Mouse (Mus musculus): ENCODE results near the gene Rnh1. TPM values are rescaled to one million over a fixed set of nuclear protein-coding genes. Genes with fewer than 3 reads are reported as not detected.

Gene Rnh1
- polyA plus RNA-seq, 1 experiment from 2014 or later = 116 TPM

GRCm38 (mm10) chr7:141176173-141176572 lies 3.5 kb upstream of the Rnh1 start:
- no peak overlapping the region for H3K4me3 ChIP-seq (ENCODE audit: control insufficient read depth in 1 of 2, insufficient read depth in 1 of 2, low read depth in 1 of 2, low read length in 2 of 2)
- H3K36me3 ChIP-seq (ENCODE audit: control insufficient read depth, insufficient read depth, low read length) = no peaks in the 10 kb centered on the region
- peaks cover 5 to 6% of the 10 kb centered on the region in 2 experiments; a peak in 2 of 4 replicates for H3K4me1 ChIP-seq (ENCODE audit: control insufficient read depth in 2 of 2, insufficient read depth in 2 of 2, low read length in 2 of 2)
- ATAC-seq (ENCODE audit: insufficient number of reproducible peaks, insufficient read depth, low FRiP score, low read depth) = no peak
- no peaks in the 10 kb centered on the region for H3K9me3 ChIP-seq (ENCODE audit: control insufficient read depth, low read length)
- WGBS = 3% methylated on average over 8 of the region's 8 CpGs
- no peak overlapping the region for H3K4me2 ChIP-seq (ENCODE audit: low read length)
- H3K9ac ChIP-seq (ENCODE audit: low read length) = no peak overlapping the region
- H3K27me3 ChIP-seq (ENCODE audit: control insufficient read depth, insufficient read depth, low read length) = peaks cover 10% of the 10 kb centered on the region; the same call in 1 of the 2 replicates
- no peak overlapping the region for H3K27ac ChIP-seq (replicated peaks in 1 of 2; ENCODE audit: control insufficient read depth in 1 of 2, insufficient read depth in 1 of 2, low read depth in 2 of 2, low read length in 2 of 2)

GRCm38 (mm10) chr7:141175068-141175467 lies 2.4 kb upstream of the Rnh1 start:
- Histone ChIP-seq H3K36me3 (ENCODE audit: control insufficient read depth, insufficient read depth, low read length) (no peaks in the 10 kb centered on the region), H3K9ac (ENCODE audit: low read length) (no peak overlapping the region), H3K9me3 (ENCODE audit: control insufficient read depth, low read length) (no peaks in the 10 kb centered on the region), H3K4me1 (ENCODE audit: control insufficient read depth in 2 of 2, insufficient read depth in 2 of 2, low read length in 2 of 2) (peaks cover 5 to 6% of the 10 kb centered on the region in 2 experiments; a peak in 2 of 4 replicates), H3K4me2 (ENCODE audit: low read length) (no peak overlapping the region), H3K4me3 (ENCODE audit: control insufficient read depth in 1 of 2, insufficient read depth in 1 of 2, low read depth in 1 of 2, low read length in 2 of 2) (no peak overlapping the region), H3K27ac (replicated peaks in 1 of 2; ENCODE audit: control insufficient read depth in 1 of 2, insufficient read depth in 1 of 2, low read depth in 2 of 2, low read length in 2 of 2) (no peak overlapping the region), H3K27me3 (ENCODE audit: control insufficient read depth, insufficient read depth, low read length) (peaks cover 10% of the 10 kb centered on the region; the same call in 1 of the 2 replicates)
- WGBS = 80% methylated on average over 4 of the region's 4 CpGs
- no peak for ATAC-seq (ENCODE audit: insufficient number of reproducible peaks, insufficient read depth, low FRiP score, low read depth)

GRCm38 (mm10) chr7:141173323-141173850 lies 730 bp upstream of the Rnh1 start:
- peaks cover 10% of the 10 kb centered on the region; the same call in 1 of the 2 replicates for H3K27me3 ChIP-seq (ENCODE audit: control insufficient read depth, insufficient read depth, low read length)
- no peak for ATAC-seq (ENCODE audit: insufficient number of reproducible peaks, insufficient read depth, low FRiP score, low read depth)
- 92% methylated on average over 5 of the region's 5 CpGs for WGBS
- H3K27ac ChIP-seq (replicated peaks in 1 of 2; ENCODE audit: control insufficient read depth in 1 of 2, insufficient read depth in 1 of 2, low read depth in 2 of 2, low read length in 2 of 2) = peak overlapping the region; percentile 96 to 99; a peak in 1 of 4 replicates
- peak overlapping the region; percentile 72 for H3K9ac ChIP-seq (ENCODE audit: low read length)
- no peaks in the 10 kb centered on the region for H3K9me3 ChIP-seq (ENCODE audit: control insufficient read depth, low read length)
- peaks cover 6 to 11% of the 10 kb centered on the region in 2 experiments; a peak in 3 of 4 replicates for H3K4me1 ChIP-seq (ENCODE audit: control insufficient read depth in 2 of 2, insufficient read depth in 2 of 2, low read length in 2 of 2)
- H3K36me3 ChIP-seq (ENCODE audit: control insufficient read depth, insufficient read depth, low read length) = no peaks in the 10 kb centered on the region
- H3K4me3 ChIP-seq (ENCODE audit: control insufficient read depth in 1 of 2, insufficient read depth in 1 of 2, low read depth in 1 of 2, low read length in 2 of 2) = peak overlapping the region; percentile 57 to 91; a peak in 3 of 4 replicates
- peak overlapping the region; percentile 73 for H3K4me2 ChIP-seq (ENCODE audit: low read length)

- H3K27ac ChIP-seq (replicated peaks in 1 of 2; ENCODE audit: control insufficient read depth in 1 of 2, insufficient read depth in 1 of 2, low read depth in 2 of 2, low read length in 2 of 2) = no peak overlapping the region
- no peak for ATAC-seq (ENCODE audit: insufficient number of reproducible peaks, insufficient read depth, low FRiP score, low read depth)
- H3K4me3 ChIP-seq (ENCODE audit: control insufficient read depth in 1 of 2, insufficient read depth in 1 of 2, low read depth in 1 of 2, low read length in 2 of 2) = no peak overlapping the region
- H3K9me3 ChIP-seq (ENCODE audit: control insufficient read depth, low read length) = no peaks in the 10 kb centered on the region
- no peak overlapping the region for H3K9ac ChIP-seq (ENCODE audit: low read length)
- H3K4me2 ChIP-seq (ENCODE audit: low read length) = no peak overlapping the region
- peaks cover 10 to 19% of the 10 kb centered on the region in 2 experiments; a peak in 3 of 4 replicates for H3K4me1 ChIP-seq (ENCODE audit: control insufficient read depth in 2 of 2, insufficient read depth in 2 of 2, low read length in 2 of 2)
- H3K27me3 ChIP-seq (ENCODE audit: control insufficient read depth, insufficient read depth, low read length) = no peaks in the 10 kb centered on the region
- H3K36me3 ChIP-seq (ENCODE audit: control insufficient read depth, insufficient read depth, low read length) = peaks cover 16% of the 10 kb centered on the region; the same call in 1 of the 2 replicates
Observed at GRCm38 (mm10) chr7:141169866-141170265, 2.8 kb downstream of the Rnh1 start.

- H3K27ac ChIP-seq (replicated peaks in 1 of 2; ENCODE audit: control insufficient read depth in 1 of 2, insufficient read depth in 1 of 2, low read depth in 2 of 2, low read length in 2 of 2) = no peak overlapping the region
- no peaks in the 10 kb centered on the region for H3K9me3 ChIP-seq (ENCODE audit: control insufficient read depth, low read length)
- H3K36me3 ChIP-seq (ENCODE audit: control insufficient read depth, insufficient read depth, low read length) = peaks cover 20% of the 10 kb centered on the region
- peaks cover 12 to 19% of the 10 kb centered on the region in 2 experiments; a peak in 3 of 4 replicates for H3K4me1 ChIP-seq (ENCODE audit: control insufficient read depth in 2 of 2, insufficient read depth in 2 of 2, low read length in 2 of 2)
- ATAC-seq (ENCODE audit: insufficient number of reproducible peaks, insufficient read depth, low FRiP score, low read depth) = no peak
- WGBS = 57% methylated on average over 1 of the region's 1 CpGs
- no peaks in the 10 kb centered on the region for H3K27me3 ChIP-seq (ENCODE audit: control insufficient read depth, insufficient read depth, low read length)
- H3K9ac ChIP-seq (ENCODE audit: low read length) = peak overlapping the region; percentile 80; the same call in 1 of the 2 replicates
- 0 out of 4 replicates have a peak overlapping the region, but pooled peaks of 1 of the 2 experiments have one; percentile 55 for H3K4me3 ChIP-seq (ENCODE audit: control insufficient read depth in 1 of 2, insufficient read depth in 1 of 2, low read depth in 1 of 2, low read length in 2 of 2)
- peak overlapping the region; percentile 75 for H3K4me2 ChIP-seq (ENCODE audit: low read length)
Observed at GRCm38 (mm10) chr7:141169300-141169699, 3.4 kb downstream of the Rnh1 start.

GRCm38 (mm10) chr7:141168518-141168953 lies 4.1 kb downstream of the Rnh1 start:
- no peaks in the 10 kb centered on the region for H3K27me3 ChIP-seq (ENCODE audit: control insufficient read depth, insufficient read depth, low read length)
- H3K4me3 ChIP-seq (ENCODE audit: control insufficient read depth in 1 of 2, insufficient read depth in 1 of 2, low read depth in 1 of 2, low read length in 2 of 2) = peak overlapping the region; percentile 55
- no peaks in the 10 kb centered on the region for H3K9me3 ChIP-seq (ENCODE audit: control insufficient read depth, low read length)
- ATAC-seq (ENCODE audit: insufficient number of reproducible peaks, insufficient read depth, low FRiP score, low read depth) = no peak
- peak overlapping the region; percentile 75 for H3K4me2 ChIP-seq (ENCODE audit: low read length)
- WGBS = 1% methylated on average over 22 of the region's 22 CpGs
- H3K27ac ChIP-seq (replicated peaks in 1 of 2; ENCODE audit: control insufficient read depth in 1 of 2, insufficient read depth in 1 of 2, low read depth in 2 of 2, low read length in 2 of 2) = peak overlapping the region; percentile 3 to 36; a peak in 2 of 4 replicates
- peak overlapping the region; percentile 80 for H3K9ac ChIP-seq (ENCODE audit: low read length)
- peaks cover 28% of the 10 kb centered on the region for H3K36me3 ChIP-seq (ENCODE audit: control insufficient read depth, insufficient read depth, low read length)
- H3K4me1 ChIP-seq (ENCODE audit: control insufficient read depth in 2 of 2, insufficient read depth in 2 of 2, low read length in 2 of 2) = peaks cover 12 to 19% of the 10 kb centered on the region in 2 experiments; a peak in 3 of 4 replicates

GRCm38 (mm10) chr7:141167901-141168517 lies 4.6 kb downstream of the Rnh1 start:
- Histone ChIP-seq H3K9me3 (ENCODE audit: control insufficient read depth, low read length) (no peaks in the 10 kb centered on the region), H3K4me2 (ENCODE audit: low read length) (peak overlapping the region; percentile 75), H3K36me3 (ENCODE audit: control insufficient read depth, insufficient read depth, low read length) (peaks cover 33% of the 10 kb centered on the region), H3K27me3 (ENCODE audit: control insufficient read depth, insufficient read depth, low read length) (no peaks in the 10 kb centered on the region), H3K27ac (replicated peaks in 1 of 2; ENCODE audit: control insufficient read depth in 1 of 2, insufficient read depth in 1 of 2, low read depth in 2 of 2, low read length in 2 of 2) (peak overlapping the region; percentile 3 to 36; a peak in 2 of 4 replicates), H3K4me1 (ENCODE audit: control insufficient read depth in 2 of 2, insufficient read depth in 2 of 2, low read length in 2 of 2) (peaks cover 10 to 15% of the 10 kb centered on the region in 2 experiments; a peak in 3 of 4 replicates), H3K9ac (ENCODE audit: low read length) (peak overlapping the region; percentile 80), H3K4me3 (ENCODE audit: control insufficient read depth in 1 of 2, insufficient read depth in 1 of 2, low read depth in 1 of 2, low read length in 2 of 2) (peak overlapping the region; percentile 55)
- ATAC-seq (ENCODE audit: insufficient number of reproducible peaks, insufficient read depth, low FRiP score, low read depth) = no peak
- 12% methylated on average over 7 of the region's 7 CpGs for WGBS
